Mouse (Mus musculus): ENCODE results near the gene Fancd2os. TPM values are rescaled to one million over a fixed set of nuclear protein-coding genes. Genes with fewer than 3 reads are reported as not detected.

Gene Fancd2os
- polyA plus RNA-seq, 1 experiment from 2014 or later: 0.82 TPM

DNA sequence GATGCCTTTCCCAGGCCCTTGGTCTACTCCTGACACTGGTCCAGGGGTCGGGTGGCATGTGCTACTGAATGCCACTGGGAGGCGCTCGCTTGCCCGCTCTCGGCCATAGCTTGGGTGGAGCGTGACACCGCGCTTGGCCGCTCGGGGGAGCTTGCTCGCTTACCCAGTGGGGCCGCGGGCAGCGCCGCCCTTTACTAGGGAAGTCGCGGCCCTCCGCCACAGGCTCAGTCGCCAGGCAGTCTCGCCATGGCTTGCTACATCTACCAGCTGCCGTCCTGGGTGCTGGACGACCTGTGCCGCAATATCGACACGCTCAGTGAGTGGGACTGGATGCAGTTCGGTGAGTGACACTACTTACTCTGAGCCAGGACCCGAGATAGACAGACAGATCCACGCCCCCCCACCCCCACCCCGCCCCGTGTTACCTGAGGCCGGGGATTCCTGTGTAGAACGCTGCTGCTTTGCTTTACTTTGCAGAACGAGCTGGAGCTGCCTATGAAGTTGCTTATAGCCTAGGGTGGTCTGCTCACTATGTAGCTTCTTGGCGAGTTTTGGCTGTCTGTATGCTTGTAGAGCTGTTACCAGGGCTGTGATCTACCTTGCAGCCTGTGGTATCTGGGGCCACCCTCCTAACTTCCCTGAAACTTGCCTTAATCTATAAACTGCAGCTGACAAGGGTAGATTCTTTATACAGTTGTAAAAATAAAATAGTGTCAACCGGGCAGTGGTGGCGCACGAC, 38.0 kb upstream of the Fancd2os start, which contains the start of gene Irak2:
Irak2 (plus strand) TSS at position 166 of the 739 bp plus-strand sequence.
- 9% methylated on average over 37 of the region's 37 CpGs for WGBS
- no peaks in the 10 kb centered on the region for H3K9me3 ChIP-seq (ENCODE audit: control insufficient read depth, low read depth, low read length)
- peak; percentile 91 for ATAC-seq (ENCODE audit: insufficient number of reproducible peaks, insufficient read depth, low FRiP score, low read depth)
- H3K4me3 ChIP-seq (ENCODE audit: low read depth, low read length): peak within 1 kb of the TSS; percentile 44
- H3K36me3 ChIP-seq (ENCODE audit: control insufficient read depth, insufficient read depth, low read length): no peaks in the 10 kb centered on the region
- 0 out of 2 replicates have a peak, but pooled peaks cover 3% of the 10 kb centered on the region for H3K4me1 ChIP-seq (ENCODE audit: control insufficient read depth, insufficient read depth, low read length)
- no peaks in the 10 kb centered on the region for H3K27me3 ChIP-seq (ENCODE audit: control insufficient read depth, insufficient read depth, low read length)
- H3K9ac ChIP-seq (replicated peaks; ENCODE audit: low read depth, low read length): peak within 1 kb of the TSS; percentile 40
- H3K27ac ChIP-seq (ENCODE audit: low read length): no peak within 1 kb of the TSS; the same call in 1 of the 2 replicates
- peak within 1 kb of the TSS; percentile 63 for H3K4me2 ChIP-seq (replicated peaks; ENCODE audit: low read depth, low read length)

DNA sequence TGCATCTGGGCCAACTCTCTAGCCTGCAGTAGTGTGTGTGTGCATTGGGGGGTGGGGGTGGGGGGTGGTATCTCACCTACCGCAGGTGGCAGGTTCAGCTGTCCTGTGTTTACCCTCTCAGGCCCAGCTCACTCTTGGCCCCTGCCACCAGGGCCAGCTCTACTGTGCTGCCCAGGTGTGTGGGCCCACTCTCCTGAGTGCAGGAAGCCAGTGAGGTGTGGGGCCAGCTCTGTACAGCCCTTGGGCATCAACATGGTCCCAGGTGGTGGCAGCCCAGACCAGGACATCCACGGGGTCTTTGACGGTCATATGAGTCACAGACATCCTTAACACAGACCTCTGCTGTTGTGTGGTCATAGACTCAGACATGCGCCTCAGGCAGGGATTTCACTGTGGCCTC, 32.3 kb upstream of the Fancd2os start:
- Histone ChIP-seq H3K4me1 (ENCODE audit: control insufficient read depth, insufficient read depth, low read length) (no peaks in the 10 kb centered on the region), H3K36me3 (ENCODE audit: control insufficient read depth, insufficient read depth, low read length) (peaks cover 43% of the 10 kb centered on the region)
- 86% methylated on average over 4 of the region's 4 CpGs for WGBS

GRCm38 (mm10) chr6:113630322-113630721, 29.8 kb upstream of the Fancd2os start:
- 84% methylated on average over 5 of the region's 5 CpGs for WGBS

More for the DNA sequence above, 32.3 kb upstream of the Fancd2os start:
- no peaks in the 10 kb centered on the region for H3K9me3 ChIP-seq (ENCODE audit: control insufficient read depth, low read depth, low read length)
- no peak overlapping the region for H3K4me3 ChIP-seq (ENCODE audit: low read depth, low read length)
- H3K9ac ChIP-seq (replicated peaks; ENCODE audit: low read depth, low read length): no peak overlapping the region
- H3K27me3 ChIP-seq (ENCODE audit: control insufficient read depth, insufficient read depth, low read length): no peaks in the 10 kb centered on the region
- no peak overlapping the region for H3K4me2 ChIP-seq (replicated peaks; ENCODE audit: low read depth, low read length)
- no peak overlapping the region for H3K27ac ChIP-seq (ENCODE audit: low read length)
- 0 out of 2 replicates have a peak, but pooled peaks have one; percentile 21 for ATAC-seq (ENCODE audit: insufficient number of reproducible peaks, insufficient read depth, low FRiP score, low read depth)

GRCm38 (mm10) chr6:113624989-113625770, 24.7 kb upstream of the Fancd2os start:
- Histone ChIP-seq H3K9me3 (ENCODE audit: control insufficient read depth, low read depth, low read length) (no peaks in the 10 kb centered on the region), H3K27ac (ENCODE audit: low read length) (peak overlapping the region; percentile 84; the same call in 1 of the 2 replicates), H3K9ac (replicated peaks; ENCODE audit: low read depth, low read length) (peak overlapping the region; percentile 77; the same call in 1 of the 2 replicates), H3K4me2 (replicated peaks; ENCODE audit: low read depth, low read length) (peak overlapping the region; percentile 84), H3K27me3 (ENCODE audit: control insufficient read depth, insufficient read depth, low read length) (no peaks in the 10 kb centered on the region), H3K4me1 (ENCODE audit: control insufficient read depth, insufficient read depth, low read length) (peaks cover 11% of the 10 kb centered on the region), H3K36me3 (ENCODE audit: control insufficient read depth, insufficient read depth, low read length) (peaks cover 19% of the 10 kb centered on the region), H3K4me3 (ENCODE audit: low read depth, low read length) (peak overlapping the region; percentile 69)
- WGBS: 22% methylated on average over 5 of the region's 5 CpGs
- ATAC-seq (ENCODE audit: insufficient number of reproducible peaks, insufficient read depth, low FRiP score, low read depth): no peak

More at GRCm38 (mm10) chr6:113630322-113630721, 29.8 kb upstream of the Fancd2os start:
- Histone ChIP-seq H3K9me3 (ENCODE audit: control insufficient read depth, low read depth, low read length) (no peaks in the 10 kb centered on the region), H3K27ac (ENCODE audit: low read length) (no peak overlapping the region), H3K4me1 (ENCODE audit: control insufficient read depth, insufficient read depth, low read length) (peaks cover 7% of the 10 kb centered on the region), H3K4me3 (ENCODE audit: low read depth, low read length) (no peak overlapping the region), H3K27me3 (ENCODE audit: control insufficient read depth, insufficient read depth, low read length) (no peaks in the 10 kb centered on the region), H3K36me3 (ENCODE audit: control insufficient read depth, insufficient read depth, low read length) (peaks cover 43% of the 10 kb centered on the region), H3K4me2 (replicated peaks; ENCODE audit: low read depth, low read length) (no peak overlapping the region), H3K9ac (replicated peaks; ENCODE audit: low read depth, low read length) (no peak overlapping the region)
- no peak for ATAC-seq (ENCODE audit: insufficient number of reproducible peaks, insufficient read depth, low FRiP score, low read depth)

DNA sequence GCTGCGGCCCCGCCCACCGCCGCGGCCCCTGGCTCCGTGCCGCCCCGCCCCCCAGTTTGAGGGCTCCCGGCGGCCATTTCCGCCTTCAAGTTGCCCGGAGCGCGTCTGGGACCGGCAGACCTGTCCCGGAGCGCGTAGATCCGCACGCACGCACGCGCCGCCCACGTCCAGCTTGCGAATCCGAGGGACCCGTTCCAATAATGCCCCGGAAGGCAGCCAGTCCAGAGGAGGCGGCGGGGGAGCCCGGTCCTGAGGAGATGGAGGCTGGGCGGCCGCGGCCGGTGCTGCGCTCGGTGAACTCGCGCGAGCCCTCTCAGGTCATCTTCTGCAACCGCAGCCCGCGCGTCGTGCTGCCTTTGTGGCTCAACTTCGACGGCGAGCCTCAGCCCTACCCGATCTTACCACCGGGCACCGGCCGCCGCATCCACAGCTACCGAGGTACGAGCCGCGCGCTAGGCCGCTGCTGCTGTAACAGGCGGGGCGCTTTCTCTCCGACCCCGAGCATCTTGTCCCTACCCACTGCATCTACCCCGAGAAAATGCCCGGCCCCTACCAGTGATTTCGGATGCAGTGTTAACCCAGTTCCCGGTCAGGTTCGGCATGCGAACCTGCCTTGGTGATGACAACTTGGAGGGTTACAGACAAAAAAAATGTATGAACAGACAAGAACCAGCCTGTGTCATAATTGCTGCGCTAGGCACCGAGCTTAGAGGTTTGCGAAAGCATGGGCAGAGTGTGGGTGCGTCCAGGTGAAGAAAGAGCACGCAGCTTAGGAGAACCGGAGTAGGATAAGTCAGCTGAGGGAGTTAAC, 23.6 kb upstream of the Fancd2os start, which contains the start of gene Vhl:
Vhl (plus strand) TSS at position 19 of the 811 bp plus-strand sequence.
- peak; percentile 90 for ATAC-seq (ENCODE audit: insufficient number of reproducible peaks, insufficient read depth, low FRiP score, low read depth)
- peak within 1 kb of the TSS; percentile 84 for H3K4me2 ChIP-seq (replicated peaks; ENCODE audit: low read depth, low read length)
- WGBS: under 1% methylated on average over 74 of the region's 76 CpGs
- no peaks in the 10 kb centered on the region for H3K9me3 ChIP-seq (ENCODE audit: control insufficient read depth, low read depth, low read length)
- H3K4me3 ChIP-seq (ENCODE audit: low read depth, low read length): peak within 1 kb of the TSS; percentile 69
- H3K4me1 ChIP-seq (ENCODE audit: control insufficient read depth, insufficient read depth, low read length): peaks cover 11% of the 10 kb centered on the region
- peak within 1 kb of the TSS; percentile 84 for H3K27ac ChIP-seq (ENCODE audit: low read length)
- H3K9ac ChIP-seq (replicated peaks; ENCODE audit: low read depth, low read length): peak within 1 kb of the TSS; percentile 77
- no peaks in the 10 kb centered on the region for H3K27me3 ChIP-seq (ENCODE audit: control insufficient read depth, insufficient read depth, low read length)
- peaks cover 9% of the 10 kb centered on the region for H3K36me3 ChIP-seq (ENCODE audit: control insufficient read depth, insufficient read depth, low read length)

DNA sequence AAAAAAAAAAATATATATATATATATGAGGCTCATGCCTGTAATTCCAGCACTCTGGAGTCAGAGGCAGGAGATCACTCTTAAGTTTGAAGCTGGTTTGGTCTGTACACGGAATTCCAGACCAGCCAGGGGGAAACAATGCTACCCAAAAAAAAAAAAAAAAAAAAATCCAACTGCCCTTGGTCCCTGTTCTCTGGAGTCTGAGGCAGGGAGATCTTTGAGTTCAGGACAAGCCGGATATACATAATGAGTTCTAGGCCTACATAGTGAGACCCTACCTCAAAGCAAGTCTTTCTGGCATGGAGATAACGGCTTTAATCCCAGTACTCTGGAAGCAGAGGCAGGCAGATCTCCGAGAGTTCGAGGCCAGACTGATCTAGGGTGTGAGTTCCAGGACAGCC, 22.9 kb upstream of the Fancd2os start:
- Histone ChIP-seq H3K9ac (replicated peaks; ENCODE audit: low read depth, low read length) (no peak overlapping the region), H3K4me2 (replicated peaks; ENCODE audit: low read depth, low read length) (peak overlapping the region; percentile 84), H3K4me1 (ENCODE audit: control insufficient read depth, insufficient read depth, low read length) (peaks cover 11% of the 10 kb centered on the region), H3K27ac (ENCODE audit: low read length) (peak overlapping the region; percentile 44), H3K27me3 (ENCODE audit: control insufficient read depth, insufficient read depth, low read length) (no peaks in the 10 kb centered on the region), H3K36me3 (ENCODE audit: control insufficient read depth, insufficient read depth, low read length) (peaks cover 5% of the 10 kb centered on the region), H3K9me3 (ENCODE audit: control insufficient read depth, low read depth, low read length) (no peaks in the 10 kb centered on the region), H3K4me3 (ENCODE audit: low read depth, low read length) (peak overlapping the region; percentile 69)
- no peak for ATAC-seq (ENCODE audit: insufficient number of reproducible peaks, insufficient read depth, low FRiP score, low read depth)
- 65% methylated on average over 5 of the region's 5 CpGs for WGBS

DNA sequence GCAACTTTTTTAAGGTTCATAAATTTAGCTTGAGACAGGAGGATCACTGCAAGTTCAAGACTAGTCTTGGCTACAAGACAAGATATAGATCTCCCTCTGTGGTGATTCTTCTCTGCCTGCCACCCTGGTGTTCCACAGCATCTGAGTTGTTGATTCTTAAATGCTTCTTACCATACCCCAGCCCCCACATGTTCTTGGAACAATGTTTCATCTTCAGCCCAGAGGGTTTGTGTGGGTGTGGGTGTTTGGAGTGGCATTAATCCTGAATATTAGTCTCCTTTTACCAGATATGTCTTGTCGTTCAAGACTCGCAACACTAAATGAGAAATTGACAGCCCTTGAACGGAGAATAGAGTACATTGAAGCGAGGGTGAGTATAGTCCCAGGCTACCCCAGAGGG, 15.0 kb upstream of the Fancd2os start:
- no peaks in the 10 kb centered on the region for H3K27me3 ChIP-seq (ENCODE audit: control insufficient read depth, insufficient read depth, low read length)
- no peaks in the 10 kb centered on the region for H3K9me3 ChIP-seq (ENCODE audit: control insufficient read depth, low read depth, low read length)
- H3K36me3 ChIP-seq (ENCODE audit: control insufficient read depth, insufficient read depth, low read length): peaks cover 45% of the 10 kb centered on the region
- H3K4me3 ChIP-seq (ENCODE audit: low read depth, low read length): no peak overlapping the region
- H3K4me1 ChIP-seq (ENCODE audit: control insufficient read depth, insufficient read depth, low read length): no peaks in the 10 kb centered on the region
- H3K9ac ChIP-seq (replicated peaks; ENCODE audit: low read depth, low read length): no peak overlapping the region
- H3K27ac ChIP-seq (ENCODE audit: low read length): no peak overlapping the region
- 95% methylated on average over 4 of the region's 4 CpGs for WGBS
- ATAC-seq (ENCODE audit: insufficient number of reproducible peaks, insufficient read depth, low FRiP score, low read depth): no peak
- H3K4me2 ChIP-seq (replicated peaks; ENCODE audit: low read depth, low read length): no peak overlapping the region

GRCm38 (mm10) chr6:113614997-113615396, 14.5 kb upstream of the Fancd2os start:
- H3K27me3 ChIP-seq (ENCODE audit: control insufficient read depth, insufficient read depth, low read length): no peaks in the 10 kb centered on the region
- H3K4me3 ChIP-seq (ENCODE audit: low read depth, low read length): no peak overlapping the region
- H3K27ac ChIP-seq (ENCODE audit: low read length): no peak overlapping the region
- no peak for ATAC-seq (ENCODE audit: insufficient number of reproducible peaks, insufficient read depth, low FRiP score, low read depth)
- H3K9ac ChIP-seq (replicated peaks; ENCODE audit: low read depth, low read length): no peak overlapping the region
- 96% methylated on average over 8 of the region's 8 CpGs for WGBS
- H3K9me3 ChIP-seq (ENCODE audit: control insufficient read depth, low read depth, low read length): no peaks in the 10 kb centered on the region
- H3K4me2 ChIP-seq (replicated peaks; ENCODE audit: low read depth, low read length): no peak overlapping the region
- peaks cover 49% of the 10 kb centered on the region for H3K36me3 ChIP-seq (ENCODE audit: control insufficient read depth, insufficient read depth, low read length)
- H3K4me1 ChIP-seq (ENCODE audit: control insufficient read depth, insufficient read depth, low read length): no peaks in the 10 kb centered on the region

Measured in stomach, embryonic 14.5 days (tissue).